32 mouse cellular contexts compared by ENCODE assay signal in genomic region chr8:83732919-83733318, GRCm38 (mm10).
"Had no signal": no experiment of that assay in that cellular context is flagged by ENCODE, and none has a peak within 500 bp of the region (broad histone marks: within the 10 kb centered on the region; RNA-seq: fewer than 3 reads in every experiment).

No protein-coding gene starts in this region.

- H3K36me3 ChIP-seq: midbrain, embryonic 10.5 days; midbrain, embryonic 12.5 days; midbrain, embryonic 13.5 days; midbrain, embryonic 15.5 days; neural tube, embryonic 12.5 days had no signal

- H3K27me3 ChIP-seq: limb, embryonic 12.5 days; limb, embryonic 13.5 days; limb, embryonic 15.5 days; liver, embryonic 12.5 days; liver, embryonic 13.5 days; liver, embryonic 15.5 days; lung, embryonic 15.5 days; megakaryocyte, embryonic 14.5 days; midbrain, embryonic 13.5 days; midbrain, embryonic 15.5 days had no signal

- DNase-seq: left cerebral cortex, postnatal 4 days; liver; liver, embryonic 13.5 days; liver, postnatal 0 days; lung, adult 18-20 months; lung, adult 2 months; lung, embryonic 14.5 days; lung, postnatal 10 days; lung, postnatal 14 days; lung, postnatal 36 days; lung, postnatal 4 days; midbrain, embryonic 14.5 days had no signal

- H3K4me3 ChIP-seq: limb, embryonic 10.5 days; limb, embryonic 12.5 days; limb, embryonic 13.5 days; limb, embryonic 15.5 days; liver, embryonic 12.5 days; liver, embryonic 13.5 days; liver, embryonic 15.5 days; lung, embryonic 15.5 days; megakaryocyte, embryonic 14.5 days; midbrain, embryonic 10.5 days; midbrain, embryonic 12.5 days; midbrain, embryonic 13.5 days; midbrain, embryonic 15.5 days; myocyte; neural tube, embryonic 12.5 days had no signal

- H3K4me2 ChIP-seq: limb, embryonic 12.5 days; limb, embryonic 13.5 days; limb, embryonic 15.5 days; liver, embryonic 11.5 days; liver, embryonic 12.5 days; liver, embryonic 13.5 days; liver, embryonic 15.5 days; lung, embryonic 14.5 days; lung, embryonic 15.5 days; midbrain, embryonic 11.5 days; midbrain, embryonic 12.5 days; midbrain, embryonic 13.5 days; midbrain, embryonic 15.5 days; neural tube, embryonic 12.5 days had no signal

- H3K4me1 ChIP-seq: midbrain, embryonic 15.5 days had no signal

- H3K9me3 ChIP-seq: limb, embryonic 10.5 days; limb, embryonic 13.5 days; limb, embryonic 15.5 days; liver, embryonic 12.5 days; liver, embryonic 15.5 days; lung, embryonic 15.5 days; midbrain, embryonic 12.5 days; midbrain, embryonic 13.5 days; midbrain, embryonic 15.5 days; neural tube, embryonic 12.5 days had no signal

- ATAC-seq: liver, embryonic 12.5 days; liver, postnatal 0 days; lung, postnatal 0 days; midbrain, embryonic 13.5 days; midbrain, embryonic 15.5 days; midbrain, embryonic 16.5 days had no signal

- H3K27ac ChIP-seq: limb, embryonic 10.5 days; limb, embryonic 12.5 days; limb, embryonic 13.5 days; limb, embryonic 15.5 days; liver, embryonic 12.5 days; liver, embryonic 13.5 days; liver, embryonic 14.5 days; liver, embryonic 15.5 days; lung, embryonic 15.5 days; macrophage; midbrain, embryonic 10.5 days; midbrain, embryonic 12.5 days; midbrain, embryonic 13.5 days; midbrain, embryonic 15.5 days; neural tube, embryonic 12.5 days had no signal

- H3K9ac ChIP-seq: limb, embryonic 12.5 days; limb, embryonic 13.5 days; limb, embryonic 15.5 days; liver, embryonic 12.5 days; liver, embryonic 13.5 days; liver, embryonic 14.5 days; liver, embryonic 15.5 days; liver, postnatal 0 days; lung, embryonic 14.5 days; lung, embryonic 15.5 days; midbrain, embryonic 12.5 days; midbrain, embryonic 13.5 days; midbrain, embryonic 15.5 days; neural tube, embryonic 12.5 days had no signal
